Mouse (Mus musculus) embryonic facial prominence, embryonic 11.5 days (tissue): ENCODE data around the gene Adamts8. TPM values are rescaled to one million over a fixed set of nuclear protein-coding genes. Genes with fewer than 3 reads are reported as not detected.

Experiments used
- ATAC-seq: fragments of 200-750 bp; cut with Nextera tagmentation; replicated peaks from 2 replicates; pipeline ENCODE4 v1.8.0; 2017; ENCODE audit warnings: low read depth; ENCODE audit not compliant: insufficient number of reproducible peaks, low FRiP score, low TSS enrichment
- DNase-seq: peaks from one replicate; pipeline ENCODE4 v3.0.0-alpha.2; 2015; ENCODE audit warnings: low spot score
- H3K27ac ChIP-seq: fragments of 300-500 bp; sonication (generic); replicated peaks from 2 replicates; pipeline ENCODE4 v1.5.1; 2014; ENCODE audit warnings: mild to moderate bottlenecking, low read depth, low read length, control low read depth
- H3K27me3 ChIP-seq: fragments of 300-500 bp; sonication (generic); 2 replicates; pipeline ENCODE4 v1.6.1; 2014; ENCODE audit warnings: mild to moderate bottlenecking, low read length, moderate library complexity, mixed read lengths; ENCODE audit not compliant: control insufficient read depth, insufficient read depth
- H3K36me3 ChIP-seq: fragments of 300-500 bp; sonication (generic); replicated peaks from 2 replicates; pipeline ENCODE4 v1.6.1; 2014; ENCODE audit warnings: low read depth, mild to moderate bottlenecking, low read length, moderate library complexity, mixed read lengths; ENCODE audit not compliant: control insufficient read depth, insufficient read depth
- H3K4me1 ChIP-seq: fragments of 300-500 bp; sonication (generic); 2 replicates; pipeline ENCODE4 v1.6.1; 2014; ENCODE audit warnings: low read length, mixed read lengths; ENCODE audit not compliant: control insufficient read depth, insufficient read depth
- H3K4me2 ChIP-seq: fragments of 300-500 bp; sonication (generic); 2 replicates; pipeline ENCODE4 v1.6.1; 2014; ENCODE audit warnings: low read depth, mild to moderate bottlenecking, control low read depth, low read length, moderate library complexity
- H3K4me3 ChIP-seq: fragments of 300-500 bp; sonication (generic); 2 replicates; pipeline ENCODE4 v1.5.1; 2014; ENCODE audit warnings: low read depth, low read length, control low read depth
- H3K9ac ChIP-seq: fragments of 300-500 bp; sonication (generic); replicated peaks from 2 replicates; pipeline ENCODE4 v1.6.1; 2014; ENCODE audit warnings: mild to moderate bottlenecking, control low read depth, low read length
- H3K9me3 ChIP-seq: fragments of 300-500 bp; sonication (generic); replicated peaks from 2 replicates; pipeline ENCODE4 v1.6.1; 2016; ENCODE audit warnings: mild to moderate bottlenecking, low read length, inconsistent platforms, mixed read lengths; ENCODE audit not compliant: control insufficient read depth
- WGBS: fragments of 180-500 bp; shearing (Covaris S2); extraction: QIAGEN DNeasy Blood & Tissue Kit; methylation state at CpG from one replicate; pipeline ENCODE4 v1.1.7; 2014; 5-methylcytosine and 5-hydroxymethylcytosine counted together
- polyA plus RNA-seq: library from polyadenylated mRNA; unstranded; fragments of >200 nt; fragmentation: Nextera tagmentation; extraction: Ambion mirVana; gene quantifications from 2 replicates; pipeline ENCODE4 v1.2.1, GENCODE M21; 2014

Gene Adamts8
- polyA plus RNA-seq, 1 experiment from 2014 or later, result 0.59 TPM

GRCm38 (mm10) chr9:30968130-30968529, 25.8 kb downstream of the Adamts8 start:
- no peaks in the 10 kb centered on the region for H3K9me3 ChIP-seq
- DNase-seq (no peak), ATAC-seq (no peak)
- H3K9ac ChIP-seq, result no peak overlapping the region
- no peak overlapping the region for H3K4me2 ChIP-seq
- no peaks in the 10 kb centered on the region for H3K36me3 ChIP-seq
- H3K4me3 ChIP-seq, result no peak overlapping the region
- no peaks in the 10 kb centered on the region for H3K4me1 ChIP-seq
- H3K27ac ChIP-seq, result no peak overlapping the region
- H3K27me3 ChIP-seq, result no peaks in the 10 kb centered on the region
- WGBS, result 84% methylated on average over 6 of the region's 6 CpGs

GRCm38 (mm10) chr9:30970001-30970400, 27.6 kb downstream of the Adamts8 start:
- Histone ChIP-seq H3K4me1 (no peaks in the 10 kb centered on the region), H3K9me3 (no peaks in the 10 kb centered on the region), H3K36me3 (no peaks in the 10 kb centered on the region), H3K4me2 (no peak overlapping the region), H3K27ac (no peak overlapping the region), H3K4me3 (no peak overlapping the region), H3K27me3 (no peaks in the 10 kb centered on the region), H3K9ac (no peak overlapping the region)
- ATAC-seq, result no peak
- 83% methylated on average over 3 of the region's 3 CpGs for WGBS
- DNase-seq, result no peak

GRCm38 (mm10) chr9:30971967-30972366, 29.6 kb downstream of the Adamts8 start:
- no peak overlapping the region for H3K4me3 ChIP-seq
- DNase-seq (no peak), ATAC-seq (no peak)
- 66% methylated on average over 4 of the region's 4 CpGs for WGBS
- H3K27me3 ChIP-seq, result no peaks in the 10 kb centered on the region
- no peak overlapping the region for H3K9ac ChIP-seq
- H3K27ac ChIP-seq, result no peak overlapping the region
- H3K9me3 ChIP-seq, result no peaks in the 10 kb centered on the region
- no peaks in the 10 kb centered on the region for H3K36me3 ChIP-seq
- H3K4me1 ChIP-seq, result no peaks in the 10 kb centered on the region
- no peak overlapping the region for H3K4me2 ChIP-seq

- Histone ChIP-seq H3K4me2 (no peak overlapping the region), H3K4me1 (no peaks in the 10 kb centered on the region), H3K27me3 (no peaks in the 10 kb centered on the region), H3K36me3 (no peaks in the 10 kb centered on the region), H3K9ac (no peak overlapping the region), H3K27ac (no peak overlapping the region; the same call in 1 of the 2 replicates), H3K4me3 (no peak overlapping the region), H3K9me3 (no peaks in the 10 kb centered on the region)
- WGBS, result 52% methylated on average over 11 of the region's 11 CpGs
- ATAC-seq, result peak; percentile 82
- DNase-seq, result peak; percentile 79
These were observed 34.1 kb downstream of the Adamts8 start for GRCm38 (mm10) chr9:30976339-30977023.

- Histone ChIP-seq H3K27me3 (no peaks in the 10 kb centered on the region), H3K9ac (no peak overlapping the region), H3K4me1 (no peaks in the 10 kb centered on the region), H3K4me2 (no peak overlapping the region), H3K4me3 (no peak overlapping the region), H3K27ac (no peak overlapping the region), H3K36me3 (no peaks in the 10 kb centered on the region), H3K9me3 (no peaks in the 10 kb centered on the region)
- no peak for DNase-seq
- WGBS, result 77% methylated on average over 2 of the region's 2 CpGs
- no peak for ATAC-seq
These were observed 38.1 kb downstream of the Adamts8 start for GRCm38 (mm10) chr9:30980467-30980866.

GRCm38 (mm10) chr9:30985782-30986181, 43.4 kb downstream of the Adamts8 start:
- H3K9ac ChIP-seq, result no peak overlapping the region
- DNase-seq, result peak; percentile 29

GRCm38 (mm10) chr9:30993106-30993505, 50.7 kb downstream of the Adamts8 start:
- no peaks in the 10 kb centered on the region for H3K36me3 ChIP-seq
- H3K27ac ChIP-seq, result no peak overlapping the region
- no peaks in the 10 kb centered on the region for H3K4me1 ChIP-seq
- H3K4me3 ChIP-seq, result no peak overlapping the region
- H3K4me2 ChIP-seq, result no peak overlapping the region
- 77% methylated on average over 5 of the region's 5 CpGs for WGBS
- DNase-seq, result no peak
- H3K9ac ChIP-seq, result no peak overlapping the region
- H3K27me3 ChIP-seq, result no peaks in the 10 kb centered on the region
- no peak for ATAC-seq
- H3K9me3 ChIP-seq, result no peaks in the 10 kb centered on the region

More at GRCm38 (mm10) chr9:30985782-30986181, 43.4 kb downstream of the Adamts8 start:
- ATAC-seq, result no peak
- Histone ChIP-seq H3K9me3 (no peaks in the 10 kb centered on the region), H3K4me2 (no peak overlapping the region), H3K27ac (no peak overlapping the region), H3K4me3 (no peak overlapping the region), H3K36me3 (no peaks in the 10 kb centered on the region), H3K27me3 (no peaks in the 10 kb centered on the region), H3K4me1 (no peaks in the 10 kb centered on the region)
- 53% methylated on average over 6 of the region's 6 CpGs for whole genome bisulfite sequencing

GRCm38 (mm10) chr9:30996590-30997562, 54.5 kb downstream of the Adamts8 start:
- WGBS, result 78% methylated on average over 12 of the region's 12 CpGs
- H3K4me2 ChIP-seq, result no peak overlapping the region
- H3K36me3 ChIP-seq, result no peaks in the 10 kb centered on the region
- no peaks in the 10 kb centered on the region for H3K27me3 ChIP-seq
- no peaks in the 10 kb centered on the region for H3K4me1 ChIP-seq
- H3K9me3 ChIP-seq, result no peaks in the 10 kb centered on the region
- no peak for ATAC-seq
- no peak overlapping the region for H3K4me3 ChIP-seq
- no peak overlapping the region for H3K27ac ChIP-seq
- no peak overlapping the region for H3K9ac ChIP-seq
- DNase-seq, result no peak
